Mouse (Mus musculus): ENCODE results near the gene Rarres1.

Rarres1 gene

GRCm38 (mm10) chr3:67492086-67492869 is 23.0 kb downstream of the Rarres1 start:
- DNase-seq (ENCODE audit: low spot score) = no peak

- no peak for DNase-seq (ENCODE audit: low spot score)
These were observed 25.2 kb downstream of the Rarres1 start for GRCm38 (mm10) chr3:67490156-67490555.

DNA sequence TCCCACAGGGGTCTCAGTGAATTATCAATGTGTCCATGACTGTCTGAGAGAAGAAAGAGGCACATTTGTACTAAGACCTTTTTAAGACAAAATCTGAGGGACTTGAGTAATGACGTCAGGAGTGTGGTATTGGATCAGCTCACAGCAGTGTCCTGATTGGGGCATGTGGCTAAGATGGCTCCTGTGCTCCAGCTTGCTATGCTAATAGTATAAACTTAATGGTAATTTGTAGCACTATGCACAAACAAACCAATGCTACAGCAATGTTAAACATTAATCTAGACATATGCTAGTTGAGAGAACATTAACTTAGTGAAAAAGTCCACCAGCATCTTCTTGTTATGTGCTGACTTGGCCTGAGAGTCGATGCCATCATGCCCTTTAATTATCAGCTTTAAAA is 30.1 kb downstream of the Rarres1 start:
- DNase-seq (ENCODE audit: low spot score) = no peak

DNA sequence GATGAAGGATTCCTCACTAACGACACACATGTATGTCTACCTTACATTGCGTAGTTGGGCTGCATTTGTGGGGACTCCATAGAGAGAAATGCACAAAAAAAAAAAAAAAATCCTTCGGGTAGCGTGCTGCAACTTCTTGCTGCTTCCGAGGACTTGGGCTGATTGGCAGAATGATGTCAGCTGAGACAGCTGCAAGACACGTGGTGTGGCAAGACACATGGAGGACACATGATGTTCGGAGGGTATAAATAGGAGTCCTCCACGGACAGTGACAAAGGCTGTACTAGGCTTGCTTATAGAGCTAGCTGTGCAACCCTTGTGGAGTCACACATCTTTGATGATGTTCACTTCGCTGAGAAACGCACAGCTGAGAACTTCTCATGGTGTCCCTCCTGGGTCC is 32.9 kb downstream of the Rarres1 start:
- no peak for DNase-seq (ENCODE audit: low spot score)

GRCm38 (mm10) chr3:67479806-67480205 is 35.5 kb downstream of the Rarres1 start:
- no peak for DNase-seq (ENCODE audit: low spot score)

DNA sequence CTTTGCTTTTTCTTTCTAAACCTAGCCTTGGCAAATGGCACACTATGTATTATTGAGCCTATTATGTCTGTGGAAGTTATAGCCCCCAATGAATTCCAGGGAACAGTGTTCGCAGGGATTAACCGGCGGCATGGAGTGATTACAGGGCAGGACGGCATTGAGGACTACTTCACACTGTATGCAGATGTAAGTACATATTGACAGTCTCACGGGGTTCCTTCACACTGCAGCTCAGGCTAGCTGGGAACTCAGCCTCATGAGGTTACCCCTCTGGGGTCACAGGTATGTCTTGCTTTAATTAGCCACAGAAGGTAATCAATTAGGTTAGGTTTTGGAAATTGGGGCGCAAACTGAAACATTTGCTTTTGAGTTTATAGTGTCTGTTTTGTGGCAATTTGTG is 41.9 kb downstream of the Rarres1 start:
- no peak for DNase-seq (ENCODE audit: low spot score)

DNA sequence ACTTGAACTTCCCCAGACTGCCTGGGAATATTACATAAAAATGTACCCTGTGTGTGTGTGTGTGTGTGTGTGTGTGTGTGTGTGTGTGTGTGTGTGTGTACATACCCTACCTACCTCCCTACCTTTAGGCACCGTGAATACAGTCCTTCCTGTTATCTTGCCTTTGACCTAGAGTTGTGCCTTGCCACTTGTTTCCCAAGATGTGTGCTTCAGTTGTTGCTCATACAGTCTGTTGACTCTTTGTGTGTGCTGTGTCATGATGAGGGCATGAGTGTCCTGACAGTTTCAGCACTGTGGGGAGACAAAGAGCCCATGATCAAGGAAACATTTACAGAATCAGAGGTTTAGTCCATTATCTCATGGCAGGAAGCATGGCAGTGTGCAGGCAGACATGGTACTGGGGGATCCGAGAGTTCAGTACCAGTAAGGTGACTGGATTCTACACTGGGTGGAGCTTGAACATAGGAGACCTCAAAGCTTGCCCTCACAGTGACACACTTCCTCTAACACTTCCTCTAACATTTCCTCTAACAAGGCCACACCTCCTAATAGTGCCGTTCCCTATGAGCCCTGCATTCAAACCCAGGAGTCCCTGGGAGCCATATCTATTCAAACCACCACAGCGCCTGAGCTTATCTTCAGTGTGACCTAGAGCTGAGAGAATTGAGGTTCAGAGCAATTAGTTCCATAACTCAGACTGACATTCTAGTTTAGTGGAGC is 43.8 kb downstream of the Rarres1 start:
- peak; percentile 41 for DNase-seq (ENCODE audit: low spot score)

DNA sequence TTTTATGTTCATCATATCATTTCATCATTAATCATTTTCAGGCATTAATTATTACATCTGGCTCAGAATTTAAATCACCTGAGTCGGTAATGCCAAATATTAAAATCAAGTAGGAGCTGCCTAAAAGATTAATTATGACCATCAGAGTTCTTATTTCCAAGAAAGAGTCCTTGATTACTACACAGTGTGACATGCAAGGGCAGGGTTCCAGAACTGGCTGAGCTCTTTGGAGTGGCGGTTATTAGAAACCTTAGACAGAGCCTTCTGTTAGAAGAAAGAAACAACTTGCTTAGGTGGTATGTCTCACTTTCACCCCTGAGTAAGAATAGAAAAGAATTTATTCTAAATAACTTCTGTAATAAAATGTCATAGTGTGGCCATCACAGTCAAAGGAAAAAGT is 48.0 kb downstream of the Rarres1 start:
- no peak for DNase-seq (ENCODE audit: low spot score)

DNA sequence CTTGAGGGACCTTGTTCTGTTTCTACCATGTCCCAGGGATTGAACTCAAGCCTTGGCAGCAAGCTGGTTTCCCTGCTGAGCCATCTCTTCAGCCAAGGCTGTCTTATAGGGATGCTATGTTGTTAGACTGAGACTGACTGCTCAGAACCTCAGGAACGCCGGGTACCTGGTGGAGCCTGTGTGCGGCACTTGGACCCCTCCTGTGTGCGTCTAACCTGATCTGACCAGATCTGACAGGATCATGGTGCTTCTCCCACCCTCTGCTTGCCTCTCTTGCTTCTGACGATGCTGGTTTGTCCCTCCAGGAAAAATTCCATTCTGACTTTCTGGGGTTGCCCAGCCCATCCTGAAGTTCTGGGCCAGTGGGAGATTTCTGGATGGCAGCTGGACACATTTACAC is 48.7 kb downstream of the Rarres1 start:
- no peak for DNase-seq (ENCODE audit: low spot score)

DNA sequence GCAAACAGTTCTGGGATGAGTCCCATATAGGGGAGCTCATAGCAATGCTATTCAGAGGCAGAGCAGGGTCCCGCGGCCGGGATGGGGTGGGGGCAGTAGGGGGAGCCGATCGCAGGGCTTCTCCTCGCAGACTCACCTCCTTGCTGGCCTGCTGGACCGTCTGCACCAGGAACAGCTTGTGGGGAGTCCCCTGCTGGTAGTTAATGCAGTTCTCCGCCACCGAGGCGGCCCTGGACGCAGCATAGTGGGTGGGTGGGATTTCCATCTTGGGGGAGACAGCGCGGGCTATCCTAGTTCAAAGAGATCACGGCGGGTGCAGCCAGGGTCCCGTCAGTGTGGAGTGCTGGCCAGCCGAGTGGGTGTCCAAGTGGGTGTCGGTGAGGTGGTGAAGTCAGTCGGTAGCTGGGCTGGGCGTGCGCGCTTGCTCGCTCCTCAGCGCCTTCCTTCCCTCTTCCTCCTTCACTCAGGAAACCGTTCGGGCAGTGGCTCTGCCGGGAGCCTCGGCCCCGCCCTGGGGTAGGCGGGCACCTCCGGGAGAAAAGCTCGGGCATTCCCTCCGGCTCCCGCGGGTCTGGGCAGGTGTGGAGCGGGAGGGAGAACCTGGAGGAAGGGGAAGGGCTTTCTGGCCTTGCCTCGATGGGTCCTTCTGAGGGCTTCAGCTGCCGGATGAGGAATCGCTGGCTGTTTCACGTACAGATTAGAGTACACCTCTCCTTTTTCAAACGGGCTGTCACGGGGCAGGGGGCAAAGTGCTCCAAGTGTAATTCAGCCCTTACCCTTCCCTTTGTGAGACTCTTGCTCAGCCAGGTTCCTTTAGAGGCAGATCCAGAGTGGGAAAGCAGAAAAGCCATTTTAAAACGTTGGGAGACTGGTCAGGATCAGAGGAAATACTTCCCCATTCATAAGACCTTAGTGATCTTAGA is 51.6 kb downstream of the Rarres1 start, which contains the start of gene Lxn:
TSS of gene Lxn (minus strand) at position 477 of the 923 bp plus-strand sequence.
- peak; percentile 24 for DNase-seq (ENCODE audit: low spot score)

DNA sequence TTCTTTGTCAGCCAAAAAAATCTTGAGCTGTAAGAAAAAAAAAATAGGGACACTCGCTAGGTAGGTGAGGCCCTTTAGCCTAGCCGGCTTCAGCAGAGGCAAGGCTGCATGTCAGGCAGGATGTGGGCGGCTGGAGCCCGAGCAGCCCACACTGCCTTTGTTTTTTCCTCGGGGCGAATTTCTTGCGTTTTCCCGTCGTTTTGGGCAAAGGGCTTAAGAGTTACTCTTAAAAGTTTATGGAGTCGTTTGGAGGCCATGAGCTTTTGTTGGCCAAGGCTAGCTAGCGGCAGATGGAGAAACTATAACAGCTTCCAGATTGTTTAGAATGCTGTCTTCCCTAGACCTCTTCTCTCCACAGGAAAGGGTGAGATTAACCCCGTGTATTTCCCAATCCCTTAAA is 52.3 kb downstream of the Rarres1 start:
- no peak for DNase-seq (ENCODE audit: low spot score)

DNA sequence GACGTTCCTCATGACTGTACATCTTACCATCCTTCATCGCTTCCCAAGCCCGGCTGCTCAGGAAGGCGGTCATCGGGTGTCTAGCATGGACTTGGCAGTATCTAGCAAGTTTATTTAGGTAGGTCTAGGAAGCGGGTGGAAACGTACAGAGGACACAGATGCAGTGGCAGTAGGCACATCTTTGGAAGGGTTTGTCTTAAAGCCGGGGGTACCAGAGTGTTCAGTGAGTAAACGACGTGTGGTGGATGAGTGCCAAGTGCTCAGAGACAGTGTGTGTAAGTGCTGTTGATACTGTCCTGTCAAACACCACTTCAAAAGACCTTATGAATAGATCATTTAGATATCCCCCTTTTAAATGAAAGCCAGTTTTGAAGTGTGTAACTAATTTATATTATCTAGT is 52.7 kb downstream of the Rarres1 start:
- DNase-seq (ENCODE audit: low spot score) = no peak

DNA sequence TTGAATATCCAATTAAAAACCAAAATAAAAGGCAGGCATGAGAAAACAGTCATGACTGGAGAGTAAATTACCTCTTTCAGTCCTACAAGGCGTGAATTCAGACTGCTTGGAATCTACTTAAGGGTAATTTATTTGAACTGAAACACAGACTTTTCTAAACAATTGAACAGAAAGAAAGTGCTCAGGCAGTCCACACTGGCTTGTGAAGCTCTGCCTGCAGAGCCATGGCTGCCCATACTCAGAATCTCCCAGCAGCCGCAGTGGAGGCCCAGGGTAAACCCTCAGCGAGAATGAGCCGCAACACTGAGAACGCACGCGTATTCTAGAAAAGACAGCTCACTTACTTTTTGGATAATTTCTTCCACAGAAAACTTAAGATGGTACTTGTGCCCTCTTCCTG is 53.3 kb downstream of the Rarres1 start:
- no peak for DNase-seq (ENCODE audit: low spot score)

DNA sequence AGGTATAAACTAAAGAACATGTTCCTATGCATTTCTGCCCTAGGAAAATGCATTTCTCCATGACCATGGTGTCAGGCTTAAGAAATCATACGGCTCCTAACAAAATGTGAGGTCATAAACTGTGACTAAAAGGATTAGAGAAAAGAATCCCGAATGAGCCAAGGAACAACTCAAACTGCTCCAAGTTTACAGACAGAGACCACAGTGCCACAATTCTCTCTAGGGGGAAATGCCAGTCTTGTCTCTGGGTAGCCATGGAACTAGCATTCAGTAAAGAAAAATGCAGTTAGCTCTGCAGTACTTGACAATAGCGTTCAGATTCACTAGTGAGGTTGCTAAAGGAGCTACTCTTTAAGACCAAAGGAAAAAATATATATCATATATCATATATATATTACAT is 55.4 kb downstream of the Rarres1 start:
- DNase-seq (ENCODE audit: low spot score) = no peak

DNA sequence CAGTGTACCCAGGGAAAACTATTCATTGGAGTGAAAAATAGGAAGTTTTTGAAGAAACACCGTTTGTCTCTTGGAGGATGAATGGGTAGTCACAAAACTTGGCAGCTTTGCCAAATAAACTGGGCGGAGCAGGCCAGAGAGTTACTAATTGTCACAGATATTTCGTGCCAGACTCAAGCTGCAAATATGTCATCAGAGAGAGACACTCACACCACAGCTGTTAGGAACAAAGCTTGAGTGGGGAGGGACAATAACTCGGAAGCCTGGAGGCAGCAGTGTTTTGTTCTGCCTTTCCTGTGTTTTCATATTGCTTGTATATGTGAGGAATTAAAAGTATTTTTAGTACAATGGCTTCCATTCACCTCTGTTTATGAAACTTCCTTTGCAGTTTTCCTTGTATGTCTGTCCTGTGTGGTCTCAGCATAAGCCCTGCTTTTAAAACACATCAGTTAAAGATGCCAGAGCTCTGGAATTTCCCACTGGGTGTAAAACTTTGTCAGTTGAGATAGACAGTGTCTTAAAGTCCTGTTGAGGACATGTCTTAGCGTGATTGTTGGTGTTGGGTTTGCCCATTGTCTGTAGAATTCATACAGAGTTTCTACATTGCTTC is 64.6 kb downstream of the Rarres1 start:
- DNase-seq (ENCODE audit: low spot score) = no peak

DNA sequence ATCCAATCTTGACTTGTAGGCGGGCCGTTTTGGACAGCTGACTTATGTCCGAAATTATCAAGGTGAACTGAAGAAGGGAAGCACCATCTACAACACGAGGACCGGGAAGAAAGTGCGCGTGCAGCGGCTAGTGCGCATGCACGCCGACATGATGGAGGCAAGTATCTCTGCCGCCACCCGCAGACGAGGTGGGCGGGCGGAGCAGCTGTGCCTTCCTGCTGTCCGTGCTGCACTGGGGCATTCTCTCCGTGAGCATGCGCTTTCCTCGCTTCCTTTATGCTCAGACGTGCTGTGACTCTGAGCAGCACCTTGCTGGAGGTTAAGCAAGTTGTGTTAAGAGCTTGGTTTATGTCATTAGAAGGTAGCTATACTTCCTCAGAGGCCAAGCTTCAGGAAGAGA is 65.7 kb downstream of the Rarres1 start:
- DNase-seq (ENCODE audit: low spot score) = no peak

- DNase-seq (ENCODE audit: low spot score) = no peak
These were observed 68.2 kb downstream of the Rarres1 start for GRCm38 (mm10) chr3:67447143-67447542.

DNA sequence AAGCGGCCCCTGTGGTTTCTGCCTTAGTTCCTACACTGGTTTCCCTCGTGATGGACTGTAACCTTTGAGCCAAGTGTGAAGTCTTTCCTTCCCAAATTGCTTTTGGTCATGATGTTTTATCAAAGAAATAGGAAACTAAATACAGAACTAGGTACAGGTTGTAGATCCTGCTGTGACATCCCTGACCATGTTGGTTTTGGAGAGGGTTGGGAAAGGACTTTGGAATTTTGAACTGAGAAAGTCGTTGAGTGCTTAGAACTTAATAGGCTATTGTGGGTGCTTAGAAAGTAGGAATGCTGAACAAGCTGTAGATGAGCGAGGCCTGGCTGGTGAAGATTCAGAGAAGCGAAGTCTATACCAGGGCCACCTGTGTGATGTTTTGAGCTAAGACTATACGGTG is 81.3 kb downstream of the Rarres1 start:
- DNase-seq (ENCODE audit: low spot score) = no peak

- peak; percentile 83 for DNase-seq (ENCODE audit: low spot score)
These were observed 85.3 kb downstream of the Rarres1 start, which contains the start of gene Gfm1 for GRCm38 (mm10) chr3:67429999-67430380. Gene Gfm1, plus strand, starts transcription at chr3:67430096.

DNA sequence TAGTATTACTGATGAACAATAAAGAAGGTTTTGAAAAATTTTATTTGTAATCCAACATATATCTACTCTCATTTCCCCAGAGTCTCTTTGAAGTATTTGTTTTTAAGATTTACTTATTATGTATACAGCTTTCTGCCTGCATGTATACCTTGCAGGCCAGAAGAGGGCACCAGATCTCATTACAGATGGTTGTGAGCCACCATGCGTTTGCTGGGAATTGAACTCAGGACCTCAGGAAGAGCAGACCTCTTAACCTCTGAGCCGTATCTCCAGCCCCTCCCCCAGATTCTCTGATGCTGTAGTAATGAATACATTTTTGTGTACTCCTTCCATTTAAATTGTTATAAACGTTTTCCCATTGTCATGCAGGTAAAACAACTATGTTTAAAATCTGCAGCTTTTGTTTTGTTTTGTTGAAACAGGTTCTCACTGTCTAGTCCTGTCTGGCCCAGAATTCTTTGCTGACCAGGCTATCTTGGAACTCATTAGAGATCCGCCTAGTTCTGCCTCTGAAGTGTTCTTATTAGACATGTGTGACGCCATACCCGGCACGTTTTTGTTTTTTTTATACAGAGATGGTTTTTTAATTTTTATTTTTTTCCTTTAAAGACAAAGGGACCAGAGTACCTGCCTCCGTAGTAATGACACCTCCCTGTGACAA is 85.9 kb downstream of the Rarres1 start:
- DNase-seq (ENCODE audit: low spot score) = no peak

Measured in c-Kit-positive CD71-positive TER-119-positive erythroid progenitor cells, embryonic 14.5 days (primary cell).